Mouse (Mus musculus) c-Kit-positive CD71-negative TER-119-negative erythroid progenitor cells, embryonic 14.5 days (primary cell): Measurements from ENCODE around the gene Ostn.
"Not testable (repeated sequence)": the region's sequence is repeated elsewhere in the genome, so short reads cannot be mapped to it uniquely, and the experiment has no call there.

Source experiments
- DNase-seq: peaks from one replicate; pipeline ENCODE4 v3.0.0-alpha.2; 2013; ENCODE audit warnings: low read depth

Ostn gene

GRCm38 (mm10) chr16:27307189-27307588 lies at the start of gene Ostn:
Gene Ostn, plus strand, starts transcription at chr16:27307489.
- DNase-seq = not testable (repeated sequence)

- DNase-seq = no peak
These were observed 38.5 kb upstream of the Ostn start for GRCm38 (mm10) chr16:27268748-27269147.

GRCm38 (mm10) chr16:27287410-27287809 lies 19.9 kb upstream of the Ostn start:
- no peak for DNase-seq

- DNase-seq = no peak
These were observed 10.8 kb upstream of the Ostn start for GRCm38 (mm10) chr16:27296508-27296907.

GRCm38 (mm10) chr16:27296929-27297328 lies 10.4 kb upstream of the Ostn start:
- no peak for DNase-seq

- DNase-seq = no peak
These were observed 11.8 kb downstream of the Ostn start for GRCm38 (mm10) chr16:27319099-27319498.

GRCm38 (mm10) chr16:27322047-27322446 lies 14.8 kb downstream of the Ostn start:
- no peak for DNase-seq

GRCm38 (mm10) chr16:27326463-27326862 lies 19.2 kb downstream of the Ostn start:
- no peak for DNase-seq

GRCm38 (mm10) chr16:27347521-27347920 lies 40.2 kb downstream of the Ostn start:
- no peak for DNase-seq

GRCm38 (mm10) chr16:27348359-27348758 lies 41.1 kb downstream of the Ostn start:
- DNase-seq = no peak

- no peak for DNase-seq
These were observed 41.9 kb downstream of the Ostn start for GRCm38 (mm10) chr16:27349235-27349634.

- no peak for DNase-seq
These were observed 42.7 kb downstream of the Ostn start for GRCm38 (mm10) chr16:27349878-27350532.

GRCm38 (mm10) chr16:27354464-27354863 lies 47.2 kb downstream of the Ostn start:
- no peak for DNase-seq

- DNase-seq = no peak
These were observed 52.8 kb downstream of the Ostn start for GRCm38 (mm10) chr16:27360059-27360458.

- DNase-seq = no peak
These were observed 62.9 kb downstream of the Ostn start, which contains the start of gene Uts2b for GRCm38 (mm10) chr16:27370191-27370590. Gene Uts2b, minus strand, starts transcription at chr16:27370239.

GRCm38 (mm10) chr16:27370700-27371099 lies 63.4 kb downstream of the Ostn start:
- DNase-seq = no peak

GRCm38 (mm10) chr16:27374139-27374538 lies 66.8 kb downstream of the Ostn start:
- DNase-seq = no peak

- no peak for DNase-seq
These were observed 68.0 kb downstream of the Ostn start for GRCm38 (mm10) chr16:27375318-27375717.

- DNase-seq = no peak
These were observed 69.3 kb downstream of the Ostn start for GRCm38 (mm10) chr16:27376556-27376955.

- no peak for DNase-seq
These were observed 74.9 kb downstream of the Ostn start for GRCm38 (mm10) chr16:27382217-27382616.

GRCm38 (mm10) chr16:27384893-27385603 lies 77.8 kb downstream of the Ostn start:
- no peak for DNase-seq

GRCm38 (mm10) chr16:27385649-27386048 lies 78.4 kb downstream of the Ostn start:
- no peak for DNase-seq

GRCm38 (mm10) chr16:27386850-27387407 lies 79.6 kb downstream of the Ostn start:
- DNase-seq = no peak
